Mouse (Mus musculus) spleen, adult 2 months (tissue): ENCODE data around the gene Oxct2a.

ENCODE experiments used
- CTCF ChIP-seq: fragments of 200-500 bp; IDR thresholded peaks from 2 replicates; pipeline ENCODE4 v1.5.1; 2011; ENCODE audit warnings: mild to moderate bottlenecking, inconsistent platforms; ENCODE audit not compliant: insufficient read depth, insufficient read length, insufficient replicate concordance; ENCODE audit errors: extremely low read depth
- POLR2A ChIP-seq: fragments of 200-500 bp; IDR thresholded peaks from 2 replicates; pipeline ENCODE4 v1.6.1; 2011; ENCODE audit warnings: low read depth, low read length, inconsistent platforms

GRCm38 (mm10) chr4:123296148-123296534 lies 27.3 kb downstream of the Oxct2a start:
- TF ChIP-seq CTCF = no peak
- no peak for TF ChIP-seq POLR2A
